Mouse (Mus musculus): Measurements from ENCODE around the gene Trpm3.

The Trpm3 gene

GRCm38 (mm10) chr19:23035786-23036185 lies 896.9 kb downstream of the Trpm3 start:
- DNase-seq (ENCODE audit: low spot score) = no peak

DNA sequence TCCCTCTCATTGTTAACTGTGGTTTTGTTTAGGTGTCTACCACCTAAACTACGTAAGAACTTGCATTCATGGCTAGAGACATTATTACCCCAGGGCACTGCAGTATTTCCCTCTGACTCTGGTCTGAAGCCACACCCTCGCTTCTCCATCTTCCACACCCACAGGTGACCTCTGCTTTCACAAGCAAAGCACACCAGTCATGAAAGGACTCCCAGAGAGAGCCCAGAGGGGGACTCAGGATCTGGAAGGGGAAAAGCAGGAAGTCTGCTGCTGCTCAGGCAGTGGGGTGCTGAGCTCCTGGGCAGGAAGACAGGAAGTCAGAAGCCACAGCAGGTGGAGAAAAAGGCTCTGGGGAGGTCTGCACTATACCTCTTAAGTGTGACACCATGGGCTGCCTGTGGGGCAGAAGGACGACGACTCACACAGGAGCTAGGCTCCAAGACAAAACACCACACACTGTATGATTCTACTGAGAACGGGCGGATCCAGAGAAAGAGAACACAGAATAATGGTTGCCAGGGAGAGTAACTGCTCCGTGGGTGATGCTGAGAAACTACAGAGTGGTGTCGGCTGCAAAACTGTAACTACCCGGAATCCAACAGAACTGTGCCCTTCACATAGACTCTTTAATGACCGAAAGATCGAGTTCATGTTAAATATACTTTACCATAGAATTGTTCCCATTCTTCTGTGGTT lies 898.1 kb downstream of the Trpm3 start:
- DNase-seq (ENCODE audit: low spot score) = no peak

GRCm38 (mm10) chr19:23037499-23037898 lies 898.7 kb downstream of the Trpm3 start:
- DNase-seq (ENCODE audit: low spot score) = no peak

DNA sequence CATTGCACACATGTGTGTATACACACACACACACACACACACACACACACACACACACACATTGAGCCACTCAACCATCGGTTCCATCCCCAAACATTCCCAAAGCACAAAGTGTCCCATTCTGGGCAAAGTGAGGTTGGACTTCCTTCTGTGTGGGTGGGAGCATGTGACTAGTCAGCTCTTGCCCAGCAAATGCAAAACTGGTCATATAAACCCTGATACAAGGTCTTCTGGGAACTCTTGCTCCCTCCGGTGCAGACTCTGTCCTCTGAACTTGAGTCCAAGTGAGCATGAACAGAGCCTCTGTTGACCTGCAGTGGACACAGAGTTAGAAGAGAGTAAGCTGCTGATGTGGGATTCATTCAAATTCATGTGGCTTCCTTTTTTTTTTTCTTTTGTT lies 899.5 kb downstream of the Trpm3 start:
- no peak for DNase-seq (ENCODE audit: low spot score)

DNA sequence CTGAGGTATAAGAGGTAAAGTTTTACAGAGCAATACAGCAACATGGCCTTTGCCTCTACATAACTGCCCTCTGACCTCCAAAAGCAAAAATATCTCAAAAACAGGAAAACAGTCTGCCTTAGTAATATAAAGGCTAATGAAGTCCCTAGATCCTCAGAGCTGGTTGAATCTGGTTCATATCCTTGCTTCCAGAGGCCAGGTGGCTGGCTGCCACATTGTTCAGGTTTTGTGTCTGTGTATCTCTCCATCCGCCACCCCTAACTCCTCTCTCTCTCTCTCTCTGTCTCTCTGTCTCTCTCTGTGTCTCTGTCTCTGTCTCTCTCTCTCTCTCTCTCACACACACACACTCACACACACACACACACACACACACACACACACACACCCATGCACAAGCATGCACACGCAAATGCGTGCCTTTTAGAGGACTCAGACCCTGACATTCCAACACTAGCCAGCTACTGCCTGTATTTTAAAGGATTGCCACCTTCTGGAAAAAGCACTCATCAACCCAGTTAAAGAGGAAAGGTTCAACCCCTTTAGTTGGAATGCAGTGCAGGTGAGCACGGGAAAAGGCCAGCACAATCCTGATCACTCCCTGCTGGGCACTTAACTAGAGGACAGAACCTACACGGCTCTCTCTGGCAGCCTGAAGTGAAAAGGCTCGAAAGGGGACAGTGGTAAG lies 902.8 kb downstream of the Trpm3 start:
- DNase-seq (ENCODE audit: low spot score) = no peak

DNA sequence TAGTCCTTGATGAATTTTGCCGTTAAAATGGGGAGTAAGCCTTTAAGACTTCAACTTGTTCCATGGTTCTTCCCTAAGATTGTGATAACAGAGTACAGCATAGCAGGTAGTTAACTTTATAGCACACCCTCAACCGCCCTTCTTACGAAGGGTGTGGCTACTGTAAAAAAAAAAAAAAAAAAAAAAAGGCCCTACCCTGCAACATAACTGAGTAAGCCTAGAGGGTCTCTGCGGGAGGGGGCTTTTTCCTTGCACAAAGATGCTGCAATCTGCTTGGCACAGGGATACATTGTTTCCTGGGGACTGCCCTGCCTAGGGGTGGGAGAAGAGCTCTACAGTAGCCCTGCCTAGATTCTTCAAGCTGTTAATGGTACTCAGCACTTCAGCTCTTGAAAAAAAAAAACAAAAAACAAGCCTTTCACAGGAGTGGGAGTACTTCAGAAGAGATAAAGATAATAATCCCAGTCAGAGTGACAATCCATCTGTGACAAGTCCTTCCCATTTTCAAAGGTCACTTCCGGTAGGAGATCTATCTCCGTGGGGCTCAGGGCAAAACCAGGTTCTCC lies 903.4 kb downstream of the Trpm3 start:
- no peak for DNase-seq (ENCODE audit: low spot score)

DNA sequence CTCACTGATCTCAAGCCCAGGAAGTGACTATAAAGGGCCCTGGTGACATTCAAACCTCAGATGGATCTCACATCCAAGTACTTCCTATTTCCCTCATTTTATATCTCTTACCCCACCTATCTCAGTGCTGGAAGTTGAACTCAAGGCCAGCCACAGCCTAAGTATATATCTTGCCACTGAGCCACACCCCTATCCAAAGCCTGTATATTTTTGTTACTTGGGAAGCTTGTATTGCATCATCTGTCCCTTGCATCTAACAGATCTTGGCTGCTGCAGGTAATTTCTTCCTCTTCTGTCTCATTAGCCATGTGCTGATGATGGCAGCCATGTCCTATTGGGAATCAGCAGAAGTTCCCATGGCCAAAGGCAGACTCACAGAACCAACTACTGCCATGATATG lies 904.9 kb downstream of the Trpm3 start:
- no peak for DNase-seq (ENCODE audit: low spot score)
